Mouse (Mus musculus): Measurements from ENCODE around the gene Nuak1.

Nuak1 gene

GRCm38 (mm10) chr10:84381276-84381798, 59.1 kb downstream of the Nuak1 start:
- no peak for DNase-seq (ENCODE audit: low read depth)

- DNase-seq (ENCODE audit: low read depth), result no peak
Measured at GRCm38 (mm10) chr10:84379366-84379765, 61.0 kb downstream of the Nuak1 start.

DNA sequence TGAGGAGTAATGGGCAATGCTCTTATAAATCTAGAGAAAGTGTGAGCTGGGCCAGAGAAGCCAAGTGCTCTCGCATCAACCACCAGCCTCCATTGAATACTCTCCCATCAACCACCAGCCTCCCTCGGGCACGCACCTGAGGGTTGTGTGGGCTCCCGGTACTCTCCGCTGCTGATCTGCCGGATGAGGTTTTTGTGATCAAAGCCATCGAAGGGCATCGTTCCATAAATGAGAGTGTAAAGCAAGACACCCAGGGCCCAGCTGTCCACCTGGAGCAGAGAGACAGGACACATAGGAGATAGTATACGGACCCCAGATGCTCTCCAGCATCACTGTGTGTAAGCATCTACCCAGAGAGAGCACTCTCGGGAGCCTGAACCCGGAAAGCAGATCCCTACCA, 62.4 kb downstream of the Nuak1 start:
- DNase-seq (ENCODE audit: low read depth), result no peak

GRCm38 (mm10) chr10:84376346-84376745, 64.1 kb downstream of the Nuak1 start:
- no peak for DNase-seq (ENCODE audit: low read depth)

- DNase-seq (ENCODE audit: low read depth), result no peak
Measured at GRCm38 (mm10) chr10:84374996-84375395, 65.4 kb downstream of the Nuak1 start.

DNA sequence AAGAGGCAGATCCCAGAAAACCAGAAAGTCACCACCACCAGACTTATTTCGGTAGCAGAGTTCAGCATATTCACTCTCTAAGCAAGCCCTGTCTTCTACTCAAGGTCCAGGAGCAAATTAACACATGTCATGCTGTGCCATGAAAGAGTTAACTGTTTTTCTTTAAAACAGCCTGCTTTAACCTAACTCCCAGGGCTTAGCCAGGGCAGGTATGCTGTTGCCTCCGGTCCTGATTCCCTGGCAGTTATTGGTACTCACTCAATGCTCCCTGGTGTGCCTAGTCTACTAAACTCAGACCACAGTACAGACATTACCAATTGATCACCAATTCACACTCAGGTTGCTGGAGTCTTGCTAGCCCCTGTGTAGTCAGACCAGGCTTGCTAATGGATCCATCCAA, 66.9 kb downstream of the Nuak1 start:
- no peak for DNase-seq (ENCODE audit: low read depth)

- no peak for DNase-seq (ENCODE audit: low read depth)
Measured at GRCm38 (mm10) chr10:84372161-84373095, 68.0 kb downstream of the Nuak1 start.

DNA sequence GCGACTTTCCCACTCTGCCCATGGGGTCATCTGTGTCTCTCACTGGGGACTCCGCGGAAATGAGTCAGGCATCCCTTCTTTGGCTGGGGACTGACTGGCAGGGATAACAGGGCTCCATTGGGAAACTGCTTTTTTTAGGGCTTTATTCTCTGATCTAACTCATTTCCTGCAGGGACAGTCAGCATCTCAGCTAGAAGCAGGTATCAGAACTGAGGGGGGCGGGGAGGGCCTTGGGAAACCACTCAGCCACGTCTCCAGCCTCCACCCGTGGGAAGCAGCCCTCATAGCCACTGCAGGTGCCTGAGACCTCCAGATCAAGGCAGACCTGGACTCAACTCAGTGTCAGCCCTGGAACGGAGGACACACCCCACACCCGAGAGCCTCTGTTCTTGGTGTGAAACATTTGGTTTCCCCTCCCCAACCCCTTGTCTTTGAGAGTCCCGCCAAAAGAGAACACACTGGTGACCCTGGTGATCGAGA, 68.7 kb downstream of the Nuak1 start:
- DNase-seq (ENCODE audit: low read depth), result no peak

DNA sequence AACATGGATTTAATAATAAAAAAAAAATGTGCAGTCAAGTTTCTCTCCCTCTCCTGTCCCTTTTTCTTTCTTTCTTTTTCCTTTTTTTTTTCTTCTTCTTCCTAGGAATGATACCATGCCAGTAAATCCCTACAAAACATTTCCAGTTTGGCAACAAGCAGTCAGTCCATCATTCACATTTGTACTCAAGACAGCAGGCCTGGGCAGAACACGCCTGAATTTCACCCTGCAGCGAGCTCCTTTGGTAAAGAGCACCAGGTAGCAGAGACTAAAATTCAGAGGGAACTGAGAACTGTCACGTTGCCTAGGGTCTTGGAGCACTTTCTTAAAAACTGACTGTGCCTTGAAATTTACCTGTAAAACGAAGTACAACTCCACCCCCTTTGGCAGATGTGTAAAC, 69.2 kb downstream of the Nuak1 start:
- DNase-seq (ENCODE audit: low read depth), result no peak

GRCm38 (mm10) chr10:84369646-84370314, 70.6 kb downstream of the Nuak1 start:
- DNase-seq (ENCODE audit: low read depth), result no peak

GRCm38 (mm10) chr10:84368185-84368584, 72.2 kb downstream of the Nuak1 start:
- no peak for DNase-seq (ENCODE audit: low read depth)

- no peak for DNase-seq (ENCODE audit: low read depth)
Measured at GRCm38 (mm10) chr10:84365166-84365865, 75.1 kb downstream of the Nuak1 start.

GRCm38 (mm10) chr10:84363833-84364232, 76.6 kb downstream of the Nuak1 start:
- no peak for DNase-seq (ENCODE audit: low read depth)

- DNase-seq (ENCODE audit: low read depth), result no peak
Measured at GRCm38 (mm10) chr10:84360953-84361352, 79.4 kb downstream of the Nuak1 start.

DNA sequence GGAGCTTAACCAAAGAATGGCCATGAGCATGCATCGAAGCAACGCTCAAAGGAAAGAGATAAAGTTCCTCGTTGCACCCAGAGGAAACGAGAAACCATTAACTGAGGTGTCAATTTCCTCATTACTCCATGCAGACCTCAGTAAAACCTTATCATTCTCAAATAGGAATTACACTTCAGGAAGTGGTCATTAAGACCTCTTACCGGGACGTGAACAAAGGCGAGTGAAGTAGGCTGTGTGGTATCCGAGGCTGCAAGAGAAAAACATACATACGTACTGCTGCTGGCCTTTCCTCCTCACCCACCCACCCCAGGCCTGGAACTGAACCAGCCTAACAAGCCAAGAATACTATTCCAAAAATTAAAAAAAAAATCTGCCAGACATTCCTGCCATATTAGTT, 80.0 kb downstream of the Nuak1 start:
- no peak for DNase-seq (ENCODE audit: low read depth)

DNA sequence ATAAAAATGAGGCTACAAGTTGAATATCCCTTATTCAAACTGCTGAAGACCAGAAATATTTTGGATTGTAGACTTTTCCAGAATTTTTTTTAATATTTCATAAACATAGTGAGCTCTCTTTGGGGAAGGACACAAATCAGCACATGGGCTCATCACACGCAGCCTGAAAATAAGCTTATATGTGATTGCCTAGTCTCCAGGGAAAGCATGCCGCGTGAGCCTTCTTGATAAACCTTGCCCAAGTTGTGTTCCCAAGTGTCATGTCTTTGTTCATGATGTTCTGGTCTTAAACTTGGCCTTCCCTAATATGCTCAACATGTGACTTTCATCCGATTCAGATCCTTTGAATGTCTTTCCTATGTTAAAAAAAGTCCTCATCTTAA, 81.7 kb downstream of the Nuak1 start:
- DNase-seq (ENCODE audit: low read depth), result no peak

- DNase-seq (ENCODE audit: low read depth), result no peak
Measured at GRCm38 (mm10) chr10:84357997-84358737, 82.2 kb downstream of the Nuak1 start.

- no peak for DNase-seq (ENCODE audit: low read depth)
Measured at GRCm38 (mm10) chr10:84357593-84357992, 82.8 kb downstream of the Nuak1 start.

- DNase-seq (ENCODE audit: low read depth), result no peak
Measured at GRCm38 (mm10) chr10:84354323-84354722, 86.1 kb downstream of the Nuak1 start.

DNA sequence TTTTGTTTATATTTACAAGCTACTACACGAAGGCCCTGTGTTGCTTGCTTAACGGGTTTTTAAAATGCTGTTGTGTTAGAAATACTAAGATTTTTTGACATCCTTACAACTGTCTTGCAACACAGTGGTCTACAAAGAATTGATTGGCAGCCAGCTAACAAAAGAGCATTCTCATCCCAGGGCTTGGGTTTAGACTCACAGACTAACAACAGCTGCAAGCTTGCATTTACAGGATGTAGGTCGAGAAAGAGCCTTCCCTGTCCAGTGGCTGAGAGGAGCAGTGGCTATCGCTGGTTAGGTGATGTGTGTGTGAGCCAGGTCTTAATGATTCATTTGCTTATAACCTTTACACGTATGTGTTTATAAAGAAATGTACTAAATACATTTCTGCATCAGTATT, 94.7 kb downstream of the Nuak1 start:
- no peak for DNase-seq (ENCODE audit: low read depth)

- DNase-seq (ENCODE audit: low read depth), result no peak
Measured at GRCm38 (mm10) chr10:84343536-84343935, 96.9 kb downstream of the Nuak1 start.

- no peak for DNase-seq (ENCODE audit: low read depth)
Measured at GRCm38 (mm10) chr10:84339456-84339855, 100.9 kb downstream of the Nuak1 start.
